Mouse (Mus musculus) layer of hippocampus, adult 2 months (tissue): ENCODE measurements at regions not wholly inside any gene's neighbourhood (a gene's known extent, or its start where the extent isn't known, plus 50 kb on each side); places are given as distances from the start of the nearest gene placed in this dataset.

Source experiments
- DNase-seq, 2 experiments: peaks; one replicate each; pipeline ENCODE4 v3.0.0; 2022; ENCODE audit warnings: low spot score in 2 of 2
- H3K27ac ChIP-seq: fragments of 200-600 bp; 2 replicates; pipeline ENCODE4 v1.8.1; 2022
- H3K4me3 ChIP-seq: fragments of 200-600 bp; 2 replicates; pipeline ENCODE4 v1.8.1; 2022; ENCODE audit warnings: mild to moderate bottlenecking
- CTCF ChIP-seq: fragments of 200-600 bp; conservative IDR thresholded peaks from 2 replicates; pipeline ENCODE4 v1.8.1; 2022; ENCODE audit warnings: antibody characterized with exemption, mild to moderate bottlenecking, moderate library complexity

GRCm38 (mm10) chr15:62712543-62713131 is 1132.3 kb downstream of the Gsdmc2 start:
- Histone ChIP-seq H3K27ac (no peak overlapping the region), H3K4me3 (no peak overlapping the region)
- no peak for DNase-seq
- TF ChIP-seq CTCF = no peak

GRCm38 (mm10) chr15:62712060-62712542 is 1132.9 kb downstream of the Gsdmc2 start:
- Histone ChIP-seq H3K4me3 (no peak overlapping the region), H3K27ac (no peak overlapping the region)
- DNase-seq = no peak
- TF ChIP-seq CTCF = no peak

GRCm38 (mm10) chr15:62709546-62709945 is 1135.4 kb downstream of the Gsdmc2 start:
- TF ChIP-seq CTCF = no peak
- DNase-seq = peak; percentile 16
- Histone ChIP-seq H3K4me3 (no peak overlapping the region), H3K27ac (no peak overlapping the region)

GRCm38 (mm10) chr15:62698559-62698958 is 1146.4 kb downstream of the Gsdmc2 start:
- no peak overlapping the region for H3K27ac ChIP-seq
- DNase-seq = no peak
- no peak for TF ChIP-seq CTCF
- no peak overlapping the region for H3K4me3 ChIP-seq

- no peak for TF ChIP-seq CTCF
- no peak overlapping the region for H3K4me3 ChIP-seq
- H3K27ac ChIP-seq = no peak overlapping the region
- DNase-seq = no peak
Observed at GRCm38 (mm10) chr15:62694734-62695133, 1150.2 kb downstream of the Gsdmc2 start.

- TF ChIP-seq CTCF = no peak
- Histone ChIP-seq H3K4me3 (no peak overlapping the region), H3K27ac (no peak overlapping the region)
- DNase-seq = no peak
Observed at GRCm38 (mm10) chr15:62693671-62694070, 1151.3 kb downstream of the Gsdmc2 start.

GRCm38 (mm10) chr15:62673410-62673809 is 1171.6 kb downstream of the Gsdmc2 start:
- Histone ChIP-seq H3K4me3 (no peak overlapping the region), H3K27ac (no peak overlapping the region)
- TF ChIP-seq CTCF = no peak
- no peak for DNase-seq

GRCm38 (mm10) chr15:62670026-62670425 is 1175.0 kb downstream of the Gsdmc2 start:
- DNase-seq = no peak
- no peak overlapping the region for H3K27ac ChIP-seq
- TF ChIP-seq CTCF = no peak
- no peak overlapping the region for H3K4me3 ChIP-seq

- Histone ChIP-seq H3K4me3 (no peak overlapping the region), H3K27ac (no peak overlapping the region)
- no peak for TF ChIP-seq CTCF
- no peak for DNase-seq
Observed at GRCm38 (mm10) chr15:62659096-62659495, 1185.9 kb downstream of the Gsdmc2 start.

- no peak for TF ChIP-seq CTCF
- H3K4me3 ChIP-seq = no peak overlapping the region
- no peak overlapping the region for H3K27ac ChIP-seq
- DNase-seq = no peak
Observed at GRCm38 (mm10) chr15:62658695-62659094, 1186.3 kb downstream of the Gsdmc2 start.

- DNase-seq = no peak
- TF ChIP-seq CTCF = no peak
- Histone ChIP-seq H3K27ac (no peak overlapping the region), H3K4me3 (no peak overlapping the region)
Observed at GRCm38 (mm10) chr15:62646476-62647168, 1198.4 kb downstream of the Gsdmc2 start.

GRCm38 (mm10) chr15:62644744-62645143 is 1200.2 kb downstream of the Gsdmc2 start:
- Histone ChIP-seq H3K27ac (no peak overlapping the region), H3K4me3 (no peak overlapping the region)
- TF ChIP-seq CTCF = no peak
- no peak for DNase-seq

- Histone ChIP-seq H3K4me3 (no peak overlapping the region), H3K27ac (no peak overlapping the region)
- TF ChIP-seq CTCF = no peak
- no peak for DNase-seq
Observed at GRCm38 (mm10) chr15:62644296-62644695, 1200.7 kb downstream of the Gsdmc2 start.
